Mouse (Mus musculus): ENCODE measurements around the gene Hist1h1d. TPM values are rescaled to one million over a fixed set of nuclear protein-coding genes. Genes with fewer than 3 reads are reported as not detected.
"Not testable (repeated sequence)": the region's sequence is repeated elsewhere in the genome, so short reads cannot be mapped to it uniquely, and the experiment has no call there.

The Hist1h1d gene
- polyA plus RNA-seq, 1 experiment from 2014 or later: 0.87 TPM

- ATAC-seq (replicated peaks; ENCODE audit: low FRiP score): peak; percentile 81
- WGBS: under 1% methylated on average over 44 of the region's 47 CpGs
- DNase-seq (ENCODE audit: low spot score): peak; percentile 94
- H3K4me1 ChIP-seq (replicated peaks; ENCODE audit: control insufficient read depth, insufficient read depth, low read length); H3K36me3 ChIP-seq (ENCODE audit: control insufficient read depth, insufficient read depth, low read length); H3K27me3 ChIP-seq (ENCODE audit: control insufficient read depth, insufficient read depth, low read length); H3K9me3 ChIP-seq (ENCODE audit: control insufficient read depth, low read length): not testable (repeated sequence)
- H3K9ac ChIP-seq (ENCODE audit: low read length): peak within 1 kb of the TSS; percentile 71
- peak within 1 kb of the TSS; percentile 36 for H3K4me3 ChIP-seq (ENCODE audit: low read depth, low read length)
- peak within 1 kb of the TSS; percentile 93 for H3K27ac ChIP-seq (ENCODE audit: low read depth, low read length)
- peak within 1 kb of the TSS; percentile 55 for H3K4me2 ChIP-seq (ENCODE audit: low read depth, low read length, severe bottlenecking)
These were observed 1.8 kb upstream of the Hist1h1d start, which contains the start of gene Hist1h4f for GRCm38 (mm10) chr13:23551146-23551834. TSS of gene Hist1h4f (minus strand) at chr13:23551648.

DNA sequence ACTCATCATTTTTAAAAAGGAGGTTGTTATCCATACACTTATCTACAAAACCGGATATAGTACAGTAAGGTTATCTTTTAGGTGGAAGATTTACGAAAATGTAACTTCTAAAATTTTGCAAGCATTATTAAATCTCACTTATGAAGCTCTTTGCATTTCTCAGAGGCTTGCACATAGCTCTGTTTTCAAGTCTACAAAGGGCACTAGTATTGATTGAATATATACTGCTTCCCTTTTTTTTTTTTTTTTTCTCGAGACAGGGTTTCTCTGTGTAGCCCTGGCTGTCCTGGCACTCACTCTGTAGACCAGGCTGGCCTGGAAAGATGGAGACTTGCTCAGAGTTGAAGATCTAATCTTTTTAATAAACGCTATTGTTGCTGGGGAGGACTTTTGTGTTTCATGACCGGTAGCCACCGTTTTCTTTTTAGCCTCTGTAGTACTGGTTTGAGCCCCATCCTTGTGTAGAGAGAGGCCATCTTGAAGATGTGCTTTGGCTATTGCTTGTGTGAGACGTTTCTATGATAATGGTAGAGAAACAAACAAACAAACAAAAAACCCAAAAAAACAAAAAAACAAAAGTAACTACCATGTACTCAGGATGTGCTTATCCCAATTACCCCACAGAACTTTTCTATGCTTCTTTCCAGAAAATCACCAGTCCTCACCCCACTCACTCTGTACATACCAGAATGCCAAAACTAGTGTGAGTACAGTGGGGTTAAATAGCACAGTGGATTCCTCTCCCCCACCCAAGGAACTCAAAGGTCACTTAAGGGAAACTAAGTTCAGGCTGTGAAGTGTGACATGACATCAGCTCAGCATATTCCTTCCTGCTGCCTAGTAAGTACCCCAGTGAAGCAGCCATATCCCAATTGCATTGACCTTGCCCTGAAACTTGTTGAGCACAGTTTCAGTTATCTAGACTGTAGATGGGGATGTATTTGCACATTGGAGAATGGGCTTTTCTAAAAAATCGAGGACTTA lies 839 bp upstream of the Hist1h1d start:
- Histone ChIP-seq H3K9ac (ENCODE audit: low read length) (peak overlapping the region; percentile 71), H3K4me1 (replicated peaks; ENCODE audit: control insufficient read depth, insufficient read depth, low read length) (peaks cover 2% of the 10 kb centered on the region; the same call in 1 of the 2 replicates), H3K9me3 (ENCODE audit: control insufficient read depth, low read length) (no peaks in the 10 kb centered on the region), H3K4me3 (ENCODE audit: low read depth, low read length) (peak overlapping the region; percentile 36), H3K4me2 (ENCODE audit: low read depth, low read length, severe bottlenecking) (peak overlapping the region; percentile 55; the same call in 1 of the 2 replicates), H3K27ac (ENCODE audit: low read depth, low read length) (peak overlapping the region; percentile 93), H3K27me3 (ENCODE audit: control insufficient read depth, insufficient read depth, low read length) (no peaks in the 10 kb centered on the region), H3K36me3 (ENCODE audit: control insufficient read depth, insufficient read depth, low read length) (no peaks in the 10 kb centered on the region)
- DNase-seq (ENCODE audit: low spot score) (no peak), ATAC-seq (replicated peaks; ENCODE audit: low FRiP score) (no peak)
- WGBS: 50% methylated on average over 8 of the region's 8 CpGs

DNA sequence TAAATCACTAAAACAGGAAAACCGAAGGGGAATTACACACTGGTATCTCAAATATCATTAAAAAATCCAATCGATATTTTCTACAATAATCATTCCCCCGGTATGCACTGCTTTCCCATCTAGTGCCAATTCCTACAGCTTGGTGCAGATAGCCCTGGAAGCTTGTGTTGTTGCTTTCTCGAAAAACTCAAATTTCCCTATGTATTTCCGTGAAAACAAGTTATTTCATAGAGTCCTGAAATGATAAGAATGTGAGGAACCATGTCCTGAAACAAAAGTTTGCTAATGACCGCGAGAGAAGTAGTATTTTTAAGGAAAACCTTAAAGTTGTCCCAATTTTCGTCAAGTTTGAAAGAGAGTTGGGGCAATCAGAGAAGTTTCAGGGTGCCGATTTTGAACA lies 1.3 kb downstream of the Hist1h1d start:
- Histone ChIP-seq H3K4me1 (replicated peaks; ENCODE audit: control insufficient read depth, insufficient read depth, low read length) (peaks cover 2% of the 10 kb centered on the region; the same call in 1 of the 2 replicates), H3K4me3 (ENCODE audit: low read depth, low read length) (peak overlapping the region; percentile 59), H3K9ac (ENCODE audit: low read length) (peak overlapping the region; percentile 94), H3K27ac (ENCODE audit: low read depth, low read length) (peak overlapping the region; percentile 100), H3K9me3 (ENCODE audit: control insufficient read depth, low read length) (no peaks in the 10 kb centered on the region), H3K4me2 (ENCODE audit: low read depth, low read length, severe bottlenecking) (peak overlapping the region; percentile 90; the same call in 1 of the 2 replicates), H3K36me3 (ENCODE audit: control insufficient read depth, insufficient read depth, low read length) (no peaks in the 10 kb centered on the region), H3K27me3 (ENCODE audit: control insufficient read depth, insufficient read depth, low read length) (no peaks in the 10 kb centered on the region)
- 27% methylated on average over 9 of the region's 9 CpGs for WGBS
- ATAC-seq (replicated peaks; ENCODE audit: low FRiP score) (no peak), DNase-seq (ENCODE audit: low spot score) (no peak)

- peak overlapping the region; percentile 100 for H3K27ac ChIP-seq (ENCODE audit: low read depth, low read length)
- H3K9me3 ChIP-seq (ENCODE audit: control insufficient read depth, low read length): no peaks in the 10 kb centered on the region
- peak; percentile 93 for DNase-seq (ENCODE audit: low spot score)
- H3K27me3 ChIP-seq (ENCODE audit: control insufficient read depth, insufficient read depth, low read length): no peaks in the 10 kb centered on the region
- peak overlapping the region; percentile 90 for H3K4me2 ChIP-seq (ENCODE audit: low read depth, low read length, severe bottlenecking)
- ATAC-seq (replicated peaks; ENCODE audit: low FRiP score): peak; percentile 89
- H3K36me3 ChIP-seq (ENCODE audit: control insufficient read depth, insufficient read depth, low read length): no peaks in the 10 kb centered on the region
- under 1% methylated on average over 49 of the region's 54 CpGs for WGBS
- peak overlapping the region; percentile 59 for H3K4me3 ChIP-seq (ENCODE audit: low read depth, low read length)
- H3K9ac ChIP-seq (ENCODE audit: low read length): peak overlapping the region; percentile 94
- peaks cover 2% of the 10 kb centered on the region; the same call in 1 of the 2 replicates for H3K4me1 ChIP-seq (replicated peaks; ENCODE audit: control insufficient read depth, insufficient read depth, low read length)
These were observed 2.1 kb downstream of the Hist1h1d start for GRCm38 (mm10) chr13:23554925-23555838.

- Histone ChIP-seq H3K4me2 (ENCODE audit: low read depth, low read length, severe bottlenecking) (peak overlapping the region; percentile 90), H3K9me3 (ENCODE audit: control insufficient read depth, low read length) (no peaks in the 10 kb centered on the region), H3K27me3 (ENCODE audit: control insufficient read depth, insufficient read depth, low read length) (no peaks in the 10 kb centered on the region), H3K9ac (ENCODE audit: low read length) (peak overlapping the region; percentile 94), H3K36me3 (ENCODE audit: control insufficient read depth, insufficient read depth, low read length) (no peaks in the 10 kb centered on the region), H3K4me3 (ENCODE audit: low read depth, low read length) (peak overlapping the region; percentile 59), H3K4me1 (replicated peaks; ENCODE audit: control insufficient read depth, insufficient read depth, low read length) (peaks cover 2% of the 10 kb centered on the region; the same call in 1 of the 2 replicates), H3K27ac (ENCODE audit: low read depth, low read length) (peak overlapping the region; percentile 100)
- ATAC-seq (replicated peaks; ENCODE audit: low FRiP score) (peak; percentile 68), DNase-seq (ENCODE audit: low spot score) (peak; percentile 82)
- under 1% methylated on average over 18 of the region's 18 CpGs for WGBS
These were observed 2.9 kb downstream of the Hist1h1d start for GRCm38 (mm10) chr13:23555839-23556416.

DNA sequence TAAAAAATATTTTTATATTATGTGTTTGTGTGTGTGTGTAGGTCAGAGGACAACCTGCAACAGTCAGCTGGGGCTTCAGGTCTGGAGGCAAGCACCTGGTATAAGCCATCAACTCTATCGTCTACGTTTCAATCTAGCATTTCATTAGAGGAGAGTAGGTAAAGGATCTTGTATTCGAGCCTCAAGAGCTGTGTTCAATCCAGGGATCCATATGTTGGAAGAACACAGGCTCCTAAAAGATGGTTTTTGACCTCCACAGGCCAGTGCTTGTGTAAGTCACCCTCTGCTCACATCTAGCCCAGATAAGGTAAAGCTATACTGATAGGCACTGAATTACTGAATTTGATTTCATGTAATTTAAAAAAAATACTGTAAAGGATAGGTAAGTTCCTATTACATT lies 3.8 kb downstream of the Hist1h1d start:
- no peaks in the 10 kb centered on the region for H3K27me3 ChIP-seq (ENCODE audit: control insufficient read depth, insufficient read depth, low read length)
- H3K9me3 ChIP-seq (ENCODE audit: control insufficient read depth, low read length): no peaks in the 10 kb centered on the region
- DNase-seq (ENCODE audit: low spot score) (no peak), ATAC-seq (replicated peaks; ENCODE audit: low FRiP score) (no peak)
- 69% methylated on average over 3 of the region's 3 CpGs for WGBS
- H3K4me1 ChIP-seq (replicated peaks; ENCODE audit: control insufficient read depth, insufficient read depth, low read length): peaks cover 2% of the 10 kb centered on the region; the same call in 1 of the 2 replicates
- H3K9ac ChIP-seq (ENCODE audit: low read length): peak overlapping the region; percentile 29; the same call in 1 of the 2 replicates
- H3K36me3 ChIP-seq (ENCODE audit: control insufficient read depth, insufficient read depth, low read length): no peaks in the 10 kb centered on the region
- H3K4me2 ChIP-seq (ENCODE audit: low read depth, low read length, severe bottlenecking): no peak overlapping the region
- peak overlapping the region; percentile 33 for H3K27ac ChIP-seq (ENCODE audit: low read depth, low read length)
- H3K4me3 ChIP-seq (ENCODE audit: low read depth, low read length): no peak overlapping the region

- not testable (repeated sequence) for H3K4me1 ChIP-seq (replicated peaks; ENCODE audit: control insufficient read depth, insufficient read depth, low read length); H3K9me3 ChIP-seq (ENCODE audit: control insufficient read depth, low read length); ATAC-seq (replicated peaks; ENCODE audit: low FRiP score); H3K4me3 ChIP-seq (ENCODE audit: low read depth, low read length); H3K27me3 ChIP-seq (ENCODE audit: control insufficient read depth, insufficient read depth, low read length); H3K36me3 ChIP-seq (ENCODE audit: control insufficient read depth, insufficient read depth, low read length)
- H3K27ac ChIP-seq (ENCODE audit: low read depth, low read length): peak overlapping the region; percentile 41
- 29% methylated on average over 2 of the region's 2 CpGs for WGBS
- DNase-seq (ENCODE audit: low spot score): peak; percentile 57
- peak overlapping the region; percentile 27; the same call in 1 of the 2 replicates for H3K4me2 ChIP-seq (ENCODE audit: low read depth, low read length, severe bottlenecking)
- 0 out of 2 replicates have a peak overlapping the region, but pooled peaks have one; percentile 12 for H3K9ac ChIP-seq (ENCODE audit: low read length)
These were observed 7.6 kb downstream of the Hist1h1d start for GRCm38 (mm10) chr13:23560699-23561098.
